Mouse (Mus musculus) erythroblast, adult 5-6 weeks (primary cell): Measurements from ENCODE around the gene Nav1. TPM values are rescaled to one million over a fixed set of nuclear protein-coding genes. Genes with fewer than 3 reads are reported as not detected.

Experiments
- ATAC-seq: replicated peaks from 2 replicates; pipeline ENCODE4 v1.8.0; 2016; ENCODE audit warnings: moderate number of reproducible peaks, mild to moderate bottlenecking, moderate TSS enrichment, inconsistent platforms; ENCODE audit not compliant: poor library complexity, low FRiP score, severe bottlenecking
- total RNA-seq, 2 experiments: library from RNA; stranded (forward) in 1 of 2; stranded (reverse) in 1 of 2; fragments of 150-400 nt in 1 of 2; fragments of 200-764, 138-1000 nt in 1 of 2; gene quantifications; 2 replicates each; pipeline versions ENCODE4 v1.2.3 to v1.2.4; 2015 to 2017; ENCODE audit warnings: low replicate concordance in 2 of 2

Nav1 gene
- total RNA-seq, 2 experiments from 2014 or later: 0.77 to 1.7 TPM

DNA sequence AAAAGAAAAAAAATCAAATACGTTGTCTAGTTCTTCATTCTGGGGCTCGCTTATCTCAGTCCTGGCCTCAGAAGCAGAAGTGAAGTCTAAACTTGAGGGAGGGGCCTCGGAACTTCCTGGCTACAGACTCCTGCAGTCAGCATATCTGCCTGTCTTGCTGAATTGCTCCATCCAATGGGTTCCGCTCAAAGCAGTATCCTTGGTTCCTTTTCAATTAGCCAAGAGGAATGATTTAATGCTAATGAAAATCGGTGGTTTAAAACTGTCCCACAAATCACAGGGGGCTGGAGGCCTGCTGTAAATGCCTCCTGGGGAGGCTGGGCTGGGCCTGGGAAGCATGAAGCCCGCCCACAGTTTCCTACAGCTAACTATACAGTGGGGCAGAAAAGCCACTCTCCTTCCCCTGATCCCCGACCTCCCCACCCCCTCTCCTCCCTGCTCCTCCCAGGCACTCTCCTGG is 12.9 kb upstream of the Nav1 start:
- ATAC-seq: no peak

DNA sequence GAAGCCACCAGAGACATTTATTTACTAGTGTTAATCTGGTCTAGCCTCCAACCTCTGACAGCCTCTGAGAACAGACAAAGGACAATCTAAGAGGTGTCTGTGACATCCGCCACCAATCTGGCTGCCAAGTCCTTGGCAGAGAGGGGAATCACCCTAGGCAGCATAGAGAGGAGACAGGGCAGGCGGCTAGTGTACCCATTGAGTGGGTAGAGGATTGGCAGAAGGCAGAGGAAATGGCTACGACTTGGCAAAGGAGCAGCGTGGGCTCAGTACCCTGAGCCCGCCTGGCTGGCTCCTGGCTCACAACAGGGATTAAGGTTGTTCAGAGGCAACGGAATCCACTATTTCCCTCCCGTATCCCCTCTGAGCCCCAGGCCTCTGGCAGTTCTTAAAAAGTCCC is 12.0 kb upstream of the Nav1 start:
- no peak for ATAC-seq

DNA sequence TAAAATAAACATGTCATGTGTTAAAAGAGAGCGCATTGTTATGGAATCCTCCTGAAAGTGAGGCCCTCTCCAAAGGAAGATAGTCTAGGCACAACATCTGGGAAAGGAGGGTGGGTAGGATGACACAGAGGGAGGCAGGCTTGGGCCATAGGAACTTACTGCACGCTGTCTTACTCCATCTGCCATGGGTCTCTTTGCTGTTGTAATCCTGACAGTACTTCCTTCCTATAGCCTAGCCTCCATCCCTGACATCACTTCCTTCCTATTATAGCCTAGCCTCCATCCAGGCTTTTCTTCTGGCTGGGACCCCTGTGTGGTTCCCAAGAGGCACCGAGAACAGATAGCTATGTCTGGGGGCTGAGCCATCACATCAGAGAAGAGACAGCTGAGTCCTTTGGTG is 10.2 kb upstream of the Nav1 start:
- no peak for ATAC-seq

DNA sequence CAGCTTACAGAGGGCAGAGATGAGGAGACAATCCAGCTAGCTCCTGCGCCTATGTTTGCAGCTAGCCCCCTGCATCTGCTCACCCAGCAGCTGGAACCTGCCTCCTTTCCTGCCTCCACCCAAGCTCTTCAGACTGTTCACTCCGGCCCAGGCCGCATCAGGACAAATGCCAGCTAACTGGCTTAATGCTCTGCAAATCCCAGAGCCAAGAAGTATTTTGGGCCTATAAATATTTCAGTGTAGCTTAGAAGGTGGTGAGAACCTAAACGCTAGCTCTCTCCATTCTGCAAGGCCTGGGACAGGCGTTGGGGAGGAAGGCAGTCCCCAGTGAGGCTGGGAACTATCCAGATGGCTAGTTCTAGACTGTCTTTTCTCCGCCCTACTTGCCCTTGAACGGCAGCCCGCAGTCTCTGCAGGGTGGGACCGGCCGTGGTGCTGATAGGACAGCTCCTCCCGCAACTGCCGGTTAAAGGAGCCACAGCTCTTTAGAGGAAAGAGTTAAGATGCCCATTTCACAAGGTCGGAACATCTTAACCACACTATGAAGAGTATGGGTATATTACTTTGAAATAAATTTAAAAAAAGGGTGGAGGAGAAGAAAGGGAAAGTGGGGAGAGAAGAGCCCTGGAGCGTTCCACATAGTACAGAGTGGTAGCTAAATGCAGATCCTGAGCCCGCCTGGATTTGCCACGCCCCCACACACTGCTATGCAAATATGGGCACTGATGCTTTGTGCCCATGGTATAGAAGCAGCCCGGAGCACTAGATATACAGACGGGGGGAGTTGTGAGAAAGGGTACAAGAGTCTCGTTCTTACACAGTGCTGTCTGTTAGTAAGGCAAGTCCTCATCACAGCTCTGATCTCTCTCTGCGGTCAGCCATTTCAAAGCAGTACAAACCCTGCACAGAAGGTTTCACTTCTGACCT is 8.9 kb upstream of the Nav1 start:
- ATAC-seq: no peak

DNA sequence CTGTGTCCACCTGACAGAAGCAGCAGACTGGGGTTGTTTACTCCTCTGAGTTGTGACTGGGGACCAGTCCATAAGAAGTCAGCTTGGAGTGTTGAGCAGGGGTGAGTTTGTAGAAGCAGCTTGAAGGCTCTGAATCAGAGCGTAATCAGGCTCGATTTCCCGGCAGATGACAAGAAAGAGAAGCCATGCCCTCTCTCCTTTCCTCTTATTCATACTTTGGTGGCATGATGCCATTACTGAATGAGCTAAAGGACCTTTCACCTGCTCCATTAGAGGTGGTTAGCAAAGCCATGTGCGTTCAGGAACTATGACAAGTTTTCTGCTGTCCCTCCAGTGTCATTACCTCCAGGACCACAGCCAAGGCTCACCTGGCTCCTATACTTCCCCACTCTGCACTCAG is 2.5 kb upstream of the Nav1 start:
- ATAC-seq: no peak

DNA sequence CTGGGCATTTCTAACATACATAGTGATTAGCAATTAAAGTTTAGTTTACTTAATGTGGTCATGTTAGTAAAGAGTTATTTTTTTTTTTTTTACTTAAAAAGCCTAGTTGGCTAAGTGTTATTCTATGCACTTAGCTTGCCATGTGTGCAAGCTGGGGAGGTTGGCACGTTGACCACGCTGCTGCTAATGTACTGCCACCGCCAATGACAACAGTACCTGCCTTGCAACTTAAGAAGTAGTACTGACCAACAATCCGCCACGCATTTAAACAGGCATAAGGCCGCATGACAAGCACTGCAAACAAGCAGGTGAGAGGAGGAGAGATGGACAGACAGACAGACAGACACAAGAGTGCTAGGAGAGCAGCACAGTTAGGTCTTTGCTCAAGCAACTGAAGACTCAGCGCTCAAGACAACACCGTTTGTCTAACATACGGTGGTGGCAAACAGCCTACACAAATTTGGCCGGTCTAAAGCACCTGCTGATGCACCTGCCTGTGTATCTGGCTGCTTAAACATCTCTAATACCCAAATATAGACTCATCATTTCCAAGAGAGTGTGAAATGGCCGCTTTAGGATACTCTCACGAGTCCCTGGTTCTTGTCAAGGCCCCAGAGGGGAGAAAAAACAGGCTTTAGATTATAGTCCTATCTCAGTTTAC is 610 bp downstream of the Nav1 start:
- no peak for ATAC-seq

DNA sequence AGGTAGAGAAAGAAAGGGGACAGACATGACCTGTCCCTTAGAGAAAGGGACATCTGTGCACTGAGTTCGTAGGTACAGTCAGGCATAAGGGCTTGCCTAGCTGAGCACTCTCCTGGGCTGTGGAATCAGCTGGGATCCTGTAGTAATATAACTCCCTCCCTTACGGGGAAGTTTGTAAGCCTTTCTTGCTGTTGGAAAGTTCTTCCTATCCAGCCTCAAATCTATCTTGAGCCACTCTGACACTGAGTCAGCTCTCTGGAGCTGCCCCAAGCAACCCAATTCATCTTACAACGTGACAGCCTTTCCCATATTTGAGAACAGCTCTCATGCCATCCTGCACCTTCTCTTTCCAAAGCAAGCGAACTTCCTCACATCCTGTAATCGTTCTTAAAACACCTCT is 1.6 kb downstream of the Nav1 start:
- no peak for ATAC-seq

DNA sequence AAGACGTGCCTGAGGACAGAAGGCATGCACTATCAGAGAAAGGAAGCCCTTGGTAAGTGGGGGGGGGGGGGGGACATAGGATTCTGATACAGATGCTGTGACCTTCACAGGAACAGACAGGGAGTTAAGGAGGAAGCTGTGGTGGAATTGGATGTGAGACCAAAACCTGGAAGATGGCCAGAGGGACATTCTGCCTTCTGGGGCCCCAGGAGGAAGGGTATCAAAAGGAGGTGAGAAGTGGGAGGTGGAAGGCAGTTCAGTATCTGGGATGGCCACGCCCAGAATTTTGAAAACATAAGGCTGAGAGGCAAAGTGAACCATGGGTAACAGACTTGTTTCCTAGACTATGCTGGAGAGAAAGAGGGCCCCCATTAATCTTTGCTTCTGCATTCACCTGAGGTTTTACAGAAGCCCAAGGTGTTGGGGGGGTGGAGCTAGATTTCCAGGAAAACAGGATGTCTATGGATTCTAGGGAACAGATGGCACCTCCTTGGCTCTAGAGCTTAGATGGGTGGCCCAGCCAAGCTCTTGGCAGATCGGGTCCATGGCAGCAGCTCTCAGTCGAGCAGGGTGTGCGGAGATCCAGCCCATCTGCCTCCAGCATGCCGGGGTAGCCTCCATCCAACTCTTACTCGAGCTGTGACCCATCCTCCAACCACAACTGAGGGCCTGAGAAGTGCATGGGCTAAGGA is 2.6 kb downstream of the Nav1 start:
- no peak for ATAC-seq

DNA sequence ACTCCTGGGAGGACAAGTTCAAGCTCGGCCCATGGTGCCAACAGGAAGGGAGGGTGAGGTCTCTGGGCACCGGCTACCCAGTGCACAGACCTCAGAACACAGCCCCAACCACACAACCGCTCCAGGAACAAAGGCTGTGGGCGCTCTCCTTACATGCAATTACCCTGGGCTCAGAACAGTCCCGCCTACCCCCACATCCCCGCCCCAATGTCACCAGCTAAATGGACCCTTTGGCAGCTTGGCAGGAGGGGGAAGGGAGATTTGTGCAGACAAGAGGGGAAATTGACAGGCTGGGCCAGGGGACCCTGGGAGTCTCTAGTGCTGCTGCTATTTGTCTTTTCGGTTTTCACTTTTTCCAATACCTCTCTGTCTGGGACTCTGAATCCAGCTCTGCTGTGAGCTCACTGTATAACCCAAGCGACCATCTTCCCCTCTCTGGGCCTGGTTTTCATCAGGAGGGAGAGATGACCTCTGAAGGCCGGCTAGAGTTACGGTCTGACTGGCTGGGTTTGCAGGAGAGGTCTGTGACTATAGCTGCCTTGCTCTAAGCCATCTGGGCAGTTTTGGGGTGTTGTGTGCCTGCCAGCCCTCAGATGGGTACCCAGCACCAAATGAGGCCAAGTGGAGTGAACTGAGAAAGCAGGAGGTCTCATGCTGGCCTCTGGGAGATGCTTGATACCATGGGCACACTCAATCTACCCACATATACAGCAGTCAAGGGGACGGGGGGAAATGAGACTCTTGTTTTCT is 3.8 kb downstream of the Nav1 start:
- no peak for ATAC-seq

DNA sequence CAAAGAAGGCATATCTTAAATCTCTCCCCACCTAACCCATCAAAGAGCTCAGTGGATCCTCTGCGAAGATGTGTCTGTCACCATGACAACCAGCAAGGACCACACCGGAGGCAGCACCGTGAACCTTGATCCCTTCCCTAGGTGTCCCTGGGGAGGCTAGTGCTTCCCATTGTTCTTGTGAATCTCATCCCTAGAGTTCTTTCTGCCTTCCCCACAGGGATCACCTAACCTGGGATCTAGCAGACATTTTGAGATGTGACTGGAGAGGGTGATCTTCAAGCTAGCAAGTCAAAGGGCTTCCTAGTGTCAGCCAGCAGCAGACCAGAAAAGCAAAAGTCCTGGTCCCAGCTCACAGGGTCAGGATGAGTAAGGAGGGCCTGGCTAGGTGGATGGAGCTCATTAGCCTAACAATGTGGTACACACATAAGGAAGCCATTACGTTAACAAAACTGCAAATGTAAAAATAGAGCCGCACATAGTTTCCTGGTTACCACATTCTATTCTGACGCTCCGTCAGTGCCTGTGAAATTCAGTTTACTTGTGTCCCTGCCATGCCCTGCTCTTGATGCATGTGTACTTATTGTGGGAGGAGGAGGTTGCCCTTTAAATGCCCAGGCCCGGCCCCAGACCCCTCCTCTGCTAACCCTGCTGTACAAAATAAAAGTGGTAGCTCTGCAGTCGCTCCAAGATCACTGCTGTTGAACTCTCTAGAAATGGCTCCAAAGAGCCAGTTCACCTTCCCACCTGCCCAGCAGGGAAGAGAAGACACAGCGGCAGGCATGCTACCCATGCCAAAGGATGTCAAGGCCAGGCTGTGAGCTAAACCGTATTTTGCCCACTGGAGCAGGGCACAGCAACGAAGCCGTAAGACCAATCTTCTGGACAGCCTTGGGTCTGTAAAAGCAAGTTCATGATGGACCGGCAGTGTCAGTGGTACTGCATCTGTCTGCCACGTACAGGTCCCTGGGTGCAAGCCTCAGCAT is 6.8 kb downstream of the Nav1 start:
- no peak for ATAC-seq

DNA sequence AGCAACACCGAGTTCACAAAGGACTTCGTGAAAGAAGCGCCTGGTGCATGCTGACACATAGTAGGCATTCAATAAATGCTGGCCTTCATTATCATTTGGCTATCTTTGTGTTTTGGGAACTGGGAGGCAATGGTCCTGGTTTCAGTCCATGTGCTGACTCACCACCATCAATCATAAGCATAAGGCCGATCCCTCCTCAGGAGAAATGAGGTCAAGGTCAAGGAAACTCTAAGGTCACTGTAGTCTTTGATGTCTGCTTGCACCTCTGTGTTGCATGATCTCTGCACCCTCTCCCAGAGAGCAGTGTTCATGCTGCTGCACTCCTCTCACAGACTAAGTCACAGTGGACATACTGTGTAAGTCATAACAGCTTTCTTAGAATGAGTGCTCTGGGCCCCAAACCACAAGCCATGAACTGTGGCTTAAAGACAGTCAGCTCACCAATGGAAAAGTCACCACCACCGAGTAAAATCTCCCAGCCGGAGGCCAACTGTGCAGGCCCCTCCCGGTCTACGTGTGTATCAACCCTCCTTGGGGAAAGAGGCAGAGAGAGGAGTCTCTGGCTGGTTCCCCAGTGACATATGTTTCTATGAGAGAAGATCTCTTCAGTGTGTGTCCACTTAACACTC is 8.7 kb downstream of the Nav1 start:
- no peak for ATAC-seq

DNA sequence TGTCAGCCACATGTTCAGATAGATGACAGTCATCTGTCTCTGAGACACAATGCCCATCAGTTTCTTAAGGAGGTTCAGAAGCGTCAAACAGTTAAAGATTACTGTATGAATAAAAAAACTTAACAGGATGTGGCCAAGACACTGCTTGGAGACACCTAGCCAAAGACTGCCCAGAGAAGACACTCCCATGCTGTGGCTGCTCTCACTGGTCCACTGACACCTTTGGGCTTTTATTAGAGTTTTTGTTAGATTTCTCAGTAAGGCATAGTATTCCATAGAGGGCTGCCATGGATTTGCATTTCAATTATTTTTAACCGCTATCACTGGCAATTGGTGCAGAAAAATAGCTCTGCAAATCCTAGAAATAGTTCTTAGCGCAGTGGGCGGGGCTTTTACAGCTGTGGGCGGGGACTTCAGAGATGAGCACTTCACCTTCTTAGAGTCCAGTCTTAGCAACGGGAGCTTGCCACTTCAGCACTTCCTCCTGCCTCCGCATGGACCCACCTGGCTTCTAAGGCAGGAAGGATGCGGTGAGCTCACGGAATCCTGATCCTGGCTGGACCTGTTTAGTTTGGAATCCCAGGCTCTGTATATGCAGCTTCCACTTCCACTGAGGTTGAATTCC is 12.7 kb downstream of the Nav1 start:
- ATAC-seq: no peak

DNA sequence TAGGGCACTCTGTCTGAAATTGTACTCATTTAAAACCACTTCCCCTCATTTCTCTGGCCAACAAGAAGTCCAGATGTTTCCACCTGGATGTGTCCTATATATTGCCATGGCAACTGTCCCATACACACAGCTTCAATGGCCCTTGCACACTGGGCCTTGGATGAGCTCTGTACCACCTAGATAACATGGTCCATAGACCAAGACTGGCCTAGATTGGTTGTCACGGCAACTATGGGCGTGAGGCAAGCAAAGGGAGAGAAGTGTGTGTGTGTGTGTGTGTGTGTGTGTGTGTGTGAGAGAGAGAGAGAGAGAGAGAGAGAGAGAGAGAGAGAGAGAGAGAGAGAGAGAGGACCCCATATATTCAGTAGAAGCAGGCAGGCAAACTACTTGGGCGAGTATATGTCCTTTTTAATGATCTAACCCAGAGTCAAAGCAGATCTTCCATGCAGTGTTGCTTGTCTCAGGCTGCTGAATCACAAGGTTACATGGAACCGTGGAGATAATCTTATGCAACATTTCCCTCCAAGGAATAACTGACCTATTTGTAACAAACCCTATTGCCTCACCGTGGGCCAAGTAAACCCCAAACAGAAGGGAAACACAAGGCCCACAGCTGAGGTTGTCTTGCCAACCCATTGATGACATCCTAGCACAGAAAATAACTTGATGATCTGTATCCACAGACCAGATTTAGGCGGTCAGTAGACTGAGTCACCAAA is 13.4 kb downstream of the Nav1 start:
- ATAC-seq: no peak

DNA sequence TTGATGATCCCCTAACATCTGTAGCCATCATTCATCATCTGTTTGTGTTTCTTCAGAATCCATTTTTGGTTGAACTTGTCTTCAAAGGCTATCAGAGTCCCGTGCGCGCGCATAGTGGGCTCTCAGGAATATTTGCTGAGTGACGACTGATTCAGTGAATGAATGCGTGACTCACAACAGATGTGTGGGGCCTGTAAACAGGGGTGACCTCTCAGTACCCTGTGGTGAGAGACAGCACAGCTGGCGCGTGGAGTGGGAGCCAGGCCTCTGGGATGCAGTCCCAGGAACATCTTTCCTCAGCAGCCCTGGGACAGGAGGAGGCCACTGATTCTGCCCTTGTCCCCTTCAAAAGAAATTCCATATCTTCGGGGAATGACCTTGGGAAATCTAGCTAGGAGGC is 16.3 kb downstream of the Nav1 start:
- no peak for ATAC-seq

DNA sequence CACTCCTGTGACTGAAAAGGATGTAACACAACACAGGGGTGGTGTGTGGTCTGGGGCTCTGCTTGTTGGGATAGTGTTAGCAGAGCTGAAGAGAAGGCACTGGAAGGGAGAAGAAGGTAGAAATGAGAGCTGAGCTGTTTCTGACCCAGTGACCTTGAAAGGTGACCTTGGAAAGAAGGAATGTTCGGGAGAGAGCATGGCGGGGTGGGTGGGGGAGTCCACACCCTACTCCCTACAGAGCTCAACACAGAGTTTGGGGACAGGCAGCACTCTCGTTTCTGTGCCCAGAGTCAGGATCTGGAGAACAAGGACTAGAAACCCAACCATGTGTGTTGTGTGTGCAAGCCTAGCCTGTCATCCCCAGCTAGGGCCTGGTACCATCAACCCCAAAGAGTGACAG is 18.1 kb downstream of the Nav1 start:
- ATAC-seq: no peak

DNA sequence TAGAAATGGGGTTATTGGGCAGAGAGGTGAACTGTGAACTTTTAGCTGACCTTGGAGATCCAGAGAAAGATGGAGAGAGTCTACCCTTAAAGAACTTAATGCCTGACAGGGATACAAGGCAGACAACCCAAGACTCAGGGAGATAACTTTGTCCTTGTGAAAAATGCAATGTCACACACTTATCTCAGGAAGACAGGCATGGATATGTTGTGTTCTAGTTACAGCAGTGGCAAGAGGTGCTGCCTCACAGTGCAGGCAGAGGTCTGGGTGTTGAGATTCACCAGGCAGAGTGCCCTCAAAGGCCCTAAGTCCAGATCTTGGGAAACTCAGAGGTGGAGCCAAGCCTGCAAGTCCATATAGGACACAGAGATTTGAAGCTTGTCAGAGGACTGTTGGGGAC is 20.2 kb downstream of the Nav1 start:
- no peak for ATAC-seq

DNA sequence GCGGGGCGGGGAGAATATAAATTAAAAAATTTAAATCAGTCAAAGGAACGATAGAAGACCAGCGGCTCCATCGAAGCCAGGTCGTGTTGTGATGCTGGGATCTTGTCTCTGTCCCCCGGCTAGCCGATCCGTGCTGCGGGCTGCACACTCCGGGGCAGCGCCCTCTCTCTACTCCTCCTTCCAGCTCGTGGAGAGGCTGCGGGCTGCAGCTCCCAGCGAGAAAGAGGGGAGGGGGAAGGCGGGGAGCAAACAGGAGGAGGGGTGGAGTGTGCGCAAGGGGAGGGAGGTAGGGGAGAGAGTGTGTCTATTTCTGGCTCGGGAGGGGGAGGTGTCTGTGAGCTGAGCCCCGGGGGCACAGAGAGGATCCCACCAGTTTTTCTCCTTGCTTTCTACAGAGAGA is 21.5 kb downstream of the Nav1 start:
- ATAC-seq: no peak
